Mouse (Mus musculus) myocyte (in vitro differentiated cells): ENCODE data around the gene Cdkl4.

Experiments used
- E2F4 ChIP-seq: IDR thresholded peaks from one replicate; pipeline ENCODE4 v1.6.1; 2011; ENCODE audit warnings: mild to moderate bottlenecking, control low read depth, moderate library complexity; ENCODE audit not compliant: insufficient read depth
- MAX ChIP-seq: IDR thresholded peaks from one replicate; pipeline ENCODE4 v1.6.1; 2011; ENCODE audit warnings: low read depth, mild to moderate bottlenecking, control low read depth
- MYOD1 ChIP-seq, 3 experiments: IDR thresholded peaks; one replicate each; pipeline ENCODE4 v1.6.1; 2011; ENCODE audit warnings: control low read depth in 2 of 3, low read depth in 2 of 3, mild to moderate bottlenecking in 2 of 3, moderate library complexity in 1 of 3; ENCODE audit not compliant: insufficient read length in 2 of 3, control insufficient read depth in 1 of 3
- MYOG ChIP-seq, 3 experiments: IDR thresholded peaks; one replicate each; pipeline ENCODE4 v1.6.1; 2011; ENCODE audit warnings: control low read depth in 2 of 3, low read depth in 2 of 3, mild to moderate bottlenecking in 2 of 3; ENCODE audit not compliant: insufficient read length in 2 of 3, control insufficient read depth in 1 of 3, insufficient read depth in 1 of 3
- POLR2A ChIP-seq: IDR thresholded peaks from one replicate; pipeline ENCODE4 v1.6.1; 2011; ENCODE audit warnings: low read depth, mild to moderate bottlenecking, control low read depth, moderate library complexity; ENCODE audit not compliant: insufficient read length
- POLR2AphosphoS2 ChIP-seq: IDR thresholded peaks from one replicate; pipeline ENCODE4 v1.6.1; 2011; ENCODE audit warnings: low read depth, control low read depth; ENCODE audit not compliant: insufficient read length
- REST ChIP-seq: IDR thresholded peaks from one replicate; pipeline ENCODE4 v1.6.1; 2011; ENCODE audit warnings: mild to moderate bottlenecking, control low read depth, moderate library complexity; ENCODE audit not compliant: insufficient read depth, insufficient read length
- TCF12 ChIP-seq: IDR thresholded peaks from one replicate; pipeline ENCODE4 v1.6.1; 2011; ENCODE audit warnings: mild to moderate bottlenecking, control low read depth; ENCODE audit not compliant: poor library complexity, insufficient read depth, severe bottlenecking
- USF1 ChIP-seq: IDR thresholded peaks from one replicate; pipeline ENCODE4 v1.6.1; 2011; ENCODE audit warnings: low read depth, mild to moderate bottlenecking, control low read depth, moderate library complexity

GRCm38 (mm10) chr17:80501037-80501804, 76.4 kb downstream of the Cdkl4 start:
- no peak for TF ChIP-seq POLR2A
- no peak for TF ChIP-seq E2F4
- no peak for TF ChIP-seq USF1
- TF ChIP-seq POLR2AphosphoS2: no peak
- TF ChIP-seq TCF12: no peak
- TF ChIP-seq MAX: no peak
- TF ChIP-seq MYOD1 (IDR thresholded peaks at IDR 0.05; ENCODE audit: control insufficient read depth in 1 of 3, insufficient read length in 2 of 3, low read depth in 2 of 3): no peak
- no peak for TF ChIP-seq REST
- no peak for TF ChIP-seq MYOG (IDR thresholded peaks at IDR 0.05; ENCODE audit: control insufficient read depth in 1 of 3, insufficient read depth in 1 of 3, insufficient read length in 2 of 3, low read depth in 2 of 3)
